Mouse (Mus musculus) heart, embryonic 14.5 days (tissue): ENCODE measurements around the gene Nexn. TPM values are rescaled to one million over a fixed set of nuclear protein-coding genes. Genes with fewer than 3 reads are reported as not detected.

Source experiments
- ATAC-seq: fragments of 200-750 bp; cut with Nextera tagmentation; 2 replicates; pipeline ENCODE4 v1.8.0; 2017; ENCODE audit warnings: low read depth, moderate TSS enrichment; ENCODE audit not compliant: insufficient number of reproducible peaks, insufficient read depth, low FRiP score
- H3K27ac ChIP-seq, 2 experiments: fragments of 200-500 bp in 1 of 2; fragments of 300-500 bp in 1 of 2; sonication (generic) in 1 of 2; replicated peaks in 1 of 2; 2 replicates each; pipeline ENCODE4 v1.5.1; 2012 to 2014; ENCODE audit warnings: low read depth in 2 of 2, low read length in 2 of 2, control low read depth in 1 of 2, mild to moderate bottlenecking in 1 of 2, mixed read lengths in 1 of 2; ENCODE audit not compliant: control insufficient read depth in 1 of 2, insufficient read depth in 1 of 2
- H3K27me3 ChIP-seq: fragments of 300-500 bp; sonication (generic); 2 replicates; pipeline ENCODE4 v1.6.1; 2014; ENCODE audit warnings: mild to moderate bottlenecking, low read length, control low read depth; ENCODE audit not compliant: control insufficient read depth, insufficient read depth
- H3K36me3 ChIP-seq: fragments of 300-500 bp; sonication (generic); 2 replicates; pipeline ENCODE4 v1.6.1; 2014; ENCODE audit warnings: mild to moderate bottlenecking, control low read depth, low read length, mixed read lengths; ENCODE audit not compliant: control insufficient read depth, insufficient read depth
- H3K4me1 ChIP-seq, 2 experiments: fragments of 200-500 bp in 1 of 2; fragments of 300-500 bp in 1 of 2; sonication (generic) in 1 of 2; 2 replicates each; pipeline ENCODE4 v1.6.1; 2012 to 2014; ENCODE audit warnings: low read length in 2 of 2, control low read depth in 1 of 2, mixed read lengths in 1 of 2; ENCODE audit not compliant: control insufficient read depth in 2 of 2, insufficient read depth in 2 of 2
- H3K4me2 ChIP-seq: fragments of 300-500 bp; sonication (generic); 2 replicates; pipeline ENCODE4 v1.6.1; 2014; ENCODE audit warnings: mild to moderate bottlenecking, low read length
- H3K4me3 ChIP-seq, 2 experiments: fragments of 200-500 bp in 1 of 2; fragments of 300-500 bp in 1 of 2; sonication (generic) in 1 of 2; 2 replicates each; pipeline ENCODE4 v1.5.1; 2012 to 2014; ENCODE audit warnings: low read length in 2 of 2, mild to moderate bottlenecking in 2 of 2, control low read depth in 1 of 2, low read depth in 1 of 2, moderate library complexity in 1 of 2; ENCODE audit not compliant: control insufficient read depth in 1 of 2, insufficient read depth in 1 of 2
- H3K9ac ChIP-seq: fragments of 300-500 bp; sonication (generic); 2 replicates; pipeline ENCODE4 v1.6.1; 2014; ENCODE audit warnings: mild to moderate bottlenecking, low read length
- H3K9me3 ChIP-seq: fragments of 300-500 bp; sonication (generic); 2 replicates; pipeline ENCODE4 v1.6.1; 2016; ENCODE audit warnings: low read length, control low read depth; ENCODE audit not compliant: control insufficient read depth
- WGBS: fragments of 180-500 bp; shearing (Covaris S2); extraction: QIAGEN DNeasy Blood & Tissue Kit; methylation state at CpG from one replicate; pipeline ENCODE4 v1.1.7; 2014; 5-methylcytosine and 5-hydroxymethylcytosine counted together
- polyA plus RNA-seq: library from polyadenylated mRNA; unstranded; fragments of >200 nt; fragmentation: Nextera tagmentation; extraction: Ambion mirVana; gene quantifications from 2 replicates; pipeline ENCODE4 v1.2.1, GENCODE M21; 2014

The Nexn gene
- polyA plus RNA-seq, 1 experiment from 2014 or later: 238 TPM

GRCm38 (mm10) chr3:152257528-152257927, 8.6 kb downstream of the Nexn start:
- Histone ChIP-seq H3K27ac (peak overlapping the region in 1 of 2 experiments; percentile 28; a peak in 1 of 4 replicates), H3K9me3 (no peaks in the 10 kb centered on the region), H3K9ac (peak overlapping the region; percentile 25; the same call in 1 of the 2 replicates), H3K36me3 (peaks cover 59% of the 10 kb centered on the region), H3K4me1 (peaks cover 7 to 40% of the 10 kb centered on the region in 2 experiments), H3K4me3 (no peak overlapping the region), H3K27me3 (no peaks in the 10 kb centered on the region), H3K4me2 (0 out of 2 replicates have a peak overlapping the region, but pooled peaks have one; percentile 13)
- ATAC-seq: no peak
- 75% methylated on average over 3 of the region's 3 CpGs for WGBS

DNA sequence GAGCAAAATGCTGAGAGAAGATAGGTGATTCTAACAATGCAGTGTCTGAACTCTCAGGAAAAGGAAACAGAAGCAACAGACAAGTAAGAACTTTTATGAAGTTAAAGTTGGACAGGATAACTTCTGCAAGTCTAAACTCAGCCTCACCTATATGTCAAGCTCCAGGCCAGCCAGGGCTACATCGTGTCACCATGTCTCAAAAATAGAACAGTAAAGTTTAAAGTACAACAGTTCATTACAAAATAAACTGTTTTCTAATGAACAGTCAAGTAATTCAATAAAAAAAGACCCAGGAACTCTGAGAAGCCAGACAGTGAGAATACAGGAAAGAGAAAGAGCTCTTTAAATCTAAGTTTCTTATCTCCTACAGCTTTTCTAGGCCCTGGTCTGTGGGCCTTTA, 15.7 kb downstream of the Nexn start:
- no peaks in the 10 kb centered on the region for H3K27me3 ChIP-seq
- no peak overlapping the region for H3K4me2 ChIP-seq
- no peak overlapping the region for H3K27ac ChIP-seq
- no peak overlapping the region for H3K4me3 ChIP-seq
- ATAC-seq: no peak
- H3K4me1 ChIP-seq: no peaks in the 10 kb centered on the region
- no peaks in the 10 kb centered on the region for H3K9me3 ChIP-seq
- 94% methylated on average over 1 of the region's 1 CpGs for WGBS
- peaks cover 94% of the 10 kb centered on the region for H3K36me3 ChIP-seq
- H3K9ac ChIP-seq: no peak overlapping the region

- Histone ChIP-seq H3K36me3 (peaks cover 94% of the 10 kb centered on the region), H3K9ac (no peak overlapping the region)
- WGBS: 87% methylated on average over 12 of the region's 12 CpGs
These were observed 18.4 kb downstream of the Nexn start for GRCm38 (mm10) chr3:152247708-152248107.

GRCm38 (mm10) chr3:152245273-152245910, 20.8 kb downstream of the Nexn start:
- WGBS: 64% methylated on average over 5 of the region's 5 CpGs
- ATAC-seq: no peak
- Histone ChIP-seq H3K9me3 (no peaks in the 10 kb centered on the region), H3K4me1 (no peaks in the 10 kb centered on the region), H3K27me3 (no peaks in the 10 kb centered on the region), H3K27ac (no peak overlapping the region; a peak in 1 of 4 replicates), H3K4me3 (no peak overlapping the region), H3K9ac (no peak overlapping the region), H3K4me2 (no peak overlapping the region), H3K36me3 (peaks cover 96% of the 10 kb centered on the region)

More at GRCm38 (mm10) chr3:152247708-152248107, 18.4 kb downstream of the Nexn start:
- Histone ChIP-seq H3K27ac (no peak overlapping the region), H3K4me2 (no peak overlapping the region), H3K4me1 (no peaks in the 10 kb centered on the region), H3K27me3 (no peaks in the 10 kb centered on the region), H3K9me3 (no peaks in the 10 kb centered on the region), H3K4me3 (no peak overlapping the region)
- no peak for ATAC-seq

DNA sequence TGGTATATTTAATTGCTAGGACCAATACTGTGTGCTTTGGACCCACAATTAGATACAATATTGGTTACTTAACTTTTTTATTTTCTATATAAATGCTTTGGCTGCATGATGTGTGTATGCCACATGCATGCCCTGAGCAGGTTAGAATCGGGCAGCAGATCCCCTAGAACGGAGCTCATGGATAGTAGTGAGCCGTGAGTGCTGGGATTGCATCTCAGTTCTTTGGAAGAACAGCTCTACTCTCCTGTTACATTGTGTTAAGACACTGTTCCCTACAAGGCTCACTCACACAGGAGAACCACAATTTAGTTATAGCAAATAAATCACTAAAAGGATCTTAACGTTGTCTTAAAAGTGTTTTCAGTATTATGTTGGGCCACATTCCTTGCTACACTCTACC, 22.8 kb downstream of the Nexn start:
- Histone ChIP-seq H3K9me3 (no peaks in the 10 kb centered on the region), H3K4me1 (no peaks in the 10 kb centered on the region), H3K4me2 (no peak overlapping the region), H3K9ac (no peak overlapping the region), H3K27me3 (no peaks in the 10 kb centered on the region), H3K36me3 (peaks cover 97% of the 10 kb centered on the region), H3K4me3 (no peak overlapping the region), H3K27ac (no peak overlapping the region)
- 66% methylated on average over 4 of the region's 4 CpGs for WGBS
- ATAC-seq: no peak

DNA sequence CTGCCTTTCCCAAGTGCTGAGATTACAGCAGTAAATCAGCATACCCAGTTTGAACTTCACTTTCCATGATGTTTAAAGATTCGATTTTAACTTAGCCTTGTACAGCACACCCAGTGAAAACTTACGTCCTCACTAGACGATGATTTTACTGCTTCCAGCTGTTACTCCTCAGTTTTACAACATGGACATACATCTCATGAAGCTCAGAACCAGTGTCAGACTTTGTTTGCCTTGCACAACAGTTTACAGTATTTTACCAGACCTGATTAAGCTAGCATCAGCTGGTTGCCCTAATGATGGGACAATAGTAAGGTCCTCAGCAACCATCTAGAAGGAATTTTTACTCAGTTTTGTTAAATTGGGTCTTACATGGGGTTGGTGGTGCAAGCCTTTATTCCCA, 25.1 kb downstream of the Nexn start:
- WGBS: 87% methylated on average over 3 of the region's 3 CpGs
- H3K4me2 ChIP-seq: no peak overlapping the region
- no peak for ATAC-seq
- H3K4me1 ChIP-seq: no peaks in the 10 kb centered on the region
- H3K36me3 ChIP-seq: peaks cover 94% of the 10 kb centered on the region
- H3K4me3 ChIP-seq: no peak overlapping the region
- no peaks in the 10 kb centered on the region for H3K27me3 ChIP-seq
- H3K9me3 ChIP-seq: no peaks in the 10 kb centered on the region
- H3K9ac ChIP-seq: no peak overlapping the region
- no peak overlapping the region for H3K27ac ChIP-seq

DNA sequence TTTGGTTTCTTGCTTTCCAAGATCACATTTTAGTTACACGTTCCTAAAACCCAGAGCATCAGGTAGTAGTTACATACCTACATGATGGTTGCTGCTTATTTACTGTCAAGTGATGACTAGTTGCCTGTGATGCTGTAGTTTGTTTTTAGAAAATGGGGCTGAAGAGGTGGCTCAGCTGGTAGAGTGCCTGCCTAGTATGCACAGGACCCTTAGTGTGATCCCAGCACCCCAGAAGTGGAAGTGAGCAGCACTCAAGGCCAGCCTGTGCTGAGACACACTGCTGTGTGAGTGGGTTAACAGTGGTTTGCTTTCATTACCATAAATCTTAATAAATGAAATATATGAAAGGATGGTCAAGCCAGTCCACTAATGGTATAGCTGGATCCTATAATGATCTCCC, 26.6 kb downstream of the Nexn start:
- H3K4me1 ChIP-seq: no peaks in the 10 kb centered on the region
- ATAC-seq: no peak
- WGBS: 91% methylated on average over 1 of the region's 1 CpGs
- no peak overlapping the region for H3K9ac ChIP-seq
- no peaks in the 10 kb centered on the region for H3K27me3 ChIP-seq
- H3K4me2 ChIP-seq: no peak overlapping the region
- H3K36me3 ChIP-seq: peaks cover 94% of the 10 kb centered on the region
- no peak overlapping the region for H3K4me3 ChIP-seq
- H3K9me3 ChIP-seq: no peaks in the 10 kb centered on the region
- no peak overlapping the region for H3K27ac ChIP-seq

DNA sequence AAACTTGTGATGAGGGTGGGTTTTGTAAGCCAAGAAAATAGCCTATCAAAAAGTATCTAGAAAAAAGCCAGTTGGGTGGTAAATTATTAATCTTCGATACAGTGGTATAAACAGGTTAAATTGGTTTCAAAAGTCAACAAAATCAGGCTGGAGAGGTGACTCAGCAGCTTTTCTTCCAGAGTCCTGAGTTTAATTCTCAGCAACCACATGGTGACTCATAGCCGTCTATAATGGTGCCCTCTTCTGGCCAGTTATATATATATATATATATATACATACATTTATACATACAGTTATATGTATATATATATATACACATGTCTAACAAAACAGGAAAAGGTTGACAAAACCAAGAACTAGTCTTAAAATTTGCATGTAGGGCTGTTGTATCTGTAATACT, 27.3 kb downstream of the Nexn start:
- ATAC-seq: no peak
- Histone ChIP-seq H3K4me2 (no peak overlapping the region), H3K9ac (no peak overlapping the region), H3K9me3 (no peaks in the 10 kb centered on the region), H3K4me3 (no peak overlapping the region), H3K36me3 (peaks cover 96% of the 10 kb centered on the region), H3K4me1 (no peaks in the 10 kb centered on the region), H3K27ac (no peak overlapping the region), H3K27me3 (no peaks in the 10 kb centered on the region)
- WGBS: 47% methylated on average over 2 of the region's 2 CpGs
